16 mouse cellular contexts compared by ENCODE assay signal in genomic region chr14:37113922-37114321, GRCm38 (mm10). TPM values are rescaled to one million over a fixed set of nuclear protein-coding genes. Genes with fewer than 3 reads are reported as not detected.
"Had no signal": no experiment of that assay in that cellular context is flagged by ENCODE, and none has a peak within 500 bp of the region (broad histone marks: within the 10 kb centered on the region; RNA-seq: fewer than 3 reads in every experiment).

2610528A11Rik (minus strand) TSS chr14:37114022.

- H3K36me3 ChIP-seq: lung, embryonic 15.5 days; midbrain, embryonic 13.5 days had no signal

- H3K4me1 ChIP-seq: liver, embryonic 13.5 days; lung, embryonic 15.5 days; midbrain, embryonic 13.5 days; neural tube, embryonic 15.5 days had no signal

- ATAC-seq: liver, postnatal 0 days; midbrain, embryonic 13.5 days had no signal

- DNase-seq: kidney, postnatal 10 days; kidney, postnatal 4 days; liver; liver, embryonic 13.5 days; liver, postnatal 0 days; lung, postnatal 14 days; right cerebral cortex, adult 18-20 months; thymus, adult 18-20 months; thymus, postnatal 14 days had no signal

- H3K27ac ChIP-seq: left cerebral cortex, adult 2 months; liver, embryonic 13.5 days; lung, embryonic 15.5 days; macrophage; midbrain, embryonic 13.5 days; neural tube, embryonic 15.5 days had no signal

- H3K4me2 ChIP-seq: liver, embryonic 13.5 days; lung, embryonic 15.5 days; midbrain, embryonic 13.5 days; neural tube, embryonic 15.5 days had no signal

- H3K4me3 ChIP-seq: left cerebral cortex, adult 2 months; liver, embryonic 13.5 days; lung, embryonic 15.5 days; midbrain, embryonic 13.5 days; myocyte; neural tube, embryonic 15.5 days had no signal

- H3K9me3 ChIP-seq: liver, embryonic 13.5 days; lung, embryonic 15.5 days; midbrain, embryonic 13.5 days; neural tube, embryonic 15.5 days had no signal

- H3K27me3 ChIP-seq: liver, embryonic 13.5 days; lung, embryonic 15.5 days; midbrain, embryonic 13.5 days; neural tube, embryonic 15.5 days had no signal

- H3K9ac ChIP-seq: liver, embryonic 13.5 days; liver, postnatal 0 days; lung, embryonic 15.5 days; midbrain, embryonic 13.5 days; neural tube, embryonic 15.5 days had no signal

RNA-seq across cellular contexts. Expression of gene 2610528A11Rik, which starts in this region (rescaled TPM):
- polyA plus RNA-seq: midbrain, embryonic 13.5 days; neural tube, embryonic 11.5 days had no signal
